Mouse (Mus musculus) fat pad, adult 2 months (tissue): ENCODE measurements around the gene Ddx58.

Source experiments
- DNase-seq: peaks from one replicate; pipeline ENCODE4 v3.0.0-alpha.2; 2011; ENCODE audit warnings: low read depth, low spot score; ENCODE audit errors: extremely low read depth

Ddx58 gene

GRCm38 (mm10) chr4:40236829-40237228, 2.8 kb downstream of the Ddx58 start:
- no peak for DNase-seq

- DNase-seq: no peak
Observed at GRCm38 (mm10) chr4:40234256-40234655, 5.4 kb downstream of the Ddx58 start.

GRCm38 (mm10) chr4:40233062-40233664, 6.5 kb downstream of the Ddx58 start:
- DNase-seq: no peak

- no peak for DNase-seq
Observed at GRCm38 (mm10) chr4:40229723-40230122, 9.9 kb downstream of the Ddx58 start.

- DNase-seq: no peak
Observed at GRCm38 (mm10) chr4:40227886-40228285, 11.7 kb downstream of the Ddx58 start.

GRCm38 (mm10) chr4:40227131-40227530, 12.5 kb downstream of the Ddx58 start:
- no peak for DNase-seq

GRCm38 (mm10) chr4:40226095-40226494, 13.5 kb downstream of the Ddx58 start:
- DNase-seq: no peak

- no peak for DNase-seq
Observed at GRCm38 (mm10) chr4:40221876-40222585, 17.6 kb downstream of the Ddx58 start.

- no peak for DNase-seq
Observed at GRCm38 (mm10) chr4:40221004-40221760, 18.4 kb downstream of the Ddx58 start.

- DNase-seq: no peak
Observed at GRCm38 (mm10) chr4:40220437-40220836, 19.2 kb downstream of the Ddx58 start.

- DNase-seq: no peak
Observed at GRCm38 (mm10) chr4:40218382-40218781, 21.2 kb downstream of the Ddx58 start.

- no peak for DNase-seq
Observed at GRCm38 (mm10) chr4:40217910-40218309, 21.7 kb downstream of the Ddx58 start.

GRCm38 (mm10) chr4:40212177-40212576, 27.5 kb downstream of the Ddx58 start:
- no peak for DNase-seq

- no peak for DNase-seq
Observed at GRCm38 (mm10) chr4:40207701-40208100, 31.9 kb downstream of the Ddx58 start.

- DNase-seq: peak; percentile 82
Observed at GRCm38 (mm10) chr4:40205231-40205903, 34.3 kb downstream of the Ddx58 start.

- no peak for DNase-seq
Observed at GRCm38 (mm10) chr4:40204374-40204773, 35.3 kb downstream of the Ddx58 start.

- DNase-seq: no peak
Observed at GRCm38 (mm10) chr4:40202205-40202604, 37.4 kb downstream of the Ddx58 start.

GRCm38 (mm10) chr4:40195336-40195735, 44.3 kb downstream of the Ddx58 start:
- DNase-seq: no peak

GRCm38 (mm10) chr4:40193461-40193860, 46.2 kb downstream of the Ddx58 start:
- DNase-seq: no peak

GRCm38 (mm10) chr4:40192246-40192645, 47.4 kb downstream of the Ddx58 start:
- no peak for DNase-seq

GRCm38 (mm10) chr4:40187956-40188355, 51.7 kb downstream of the Ddx58 start:
- DNase-seq: no peak
